Mouse (Mus musculus): ENCODE data around the gene Bcor. TPM values are rescaled to one million over a fixed set of nuclear protein-coding genes. Genes with fewer than 3 reads are reported as not detected.

Bcor gene
- 2.9 TPM for polyA plus RNA-seq (2015; fragmentation: Illumina TruSeq; extraction: RNeasy Lipid Tissue Mini Kit (QIAGEN cat#74804); ENCODE audit: insufficient read depth, low read depth, low replicate concordance)

DNA sequence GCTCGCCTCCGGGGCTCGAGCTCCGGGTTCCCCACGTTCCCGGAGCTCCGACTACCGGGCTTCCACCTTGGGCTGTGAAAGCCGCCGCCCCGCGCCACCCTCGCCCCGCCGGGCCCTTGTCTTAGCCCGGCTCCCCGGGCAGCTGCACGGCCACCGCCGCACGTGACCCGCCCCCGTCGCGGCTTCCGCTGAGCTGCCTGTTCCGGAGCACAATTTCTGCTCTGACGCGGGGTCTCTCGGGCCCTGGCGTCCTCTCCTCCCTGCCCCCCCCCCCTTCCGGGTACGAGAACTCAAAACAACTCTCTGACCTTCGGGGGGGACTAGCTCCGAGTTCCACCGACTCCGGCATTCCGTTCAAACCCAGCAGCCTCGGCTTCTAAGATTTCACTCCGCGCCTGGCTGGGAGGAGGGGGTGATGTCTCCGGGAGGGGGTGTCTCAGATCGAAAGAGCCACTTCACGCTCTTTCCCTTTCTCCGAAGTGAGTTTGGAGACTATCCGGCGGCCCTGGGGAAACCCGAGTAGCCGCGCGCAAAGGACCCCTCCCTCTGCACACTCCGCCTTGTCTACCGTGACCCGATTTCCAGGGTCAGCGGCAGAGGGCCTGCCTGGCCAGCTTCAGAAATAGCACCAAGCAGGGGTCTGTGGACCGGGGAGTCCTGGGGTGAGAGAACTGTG lies at the start of gene Bcor:
TSS of gene Bcor (minus strand) at position 375 of the 676 bp plus-strand sequence.

